Mouse (Mus musculus): Measurements from ENCODE around the gene Anp32a. TPM values are rescaled to one million over a fixed set of nuclear protein-coding genes. Genes with fewer than 3 reads are reported as not detected.

Anp32a gene
- total and polyA plus RNA-seq, 3 experiments: 182 to 516 (median 362) TPM

DNA sequence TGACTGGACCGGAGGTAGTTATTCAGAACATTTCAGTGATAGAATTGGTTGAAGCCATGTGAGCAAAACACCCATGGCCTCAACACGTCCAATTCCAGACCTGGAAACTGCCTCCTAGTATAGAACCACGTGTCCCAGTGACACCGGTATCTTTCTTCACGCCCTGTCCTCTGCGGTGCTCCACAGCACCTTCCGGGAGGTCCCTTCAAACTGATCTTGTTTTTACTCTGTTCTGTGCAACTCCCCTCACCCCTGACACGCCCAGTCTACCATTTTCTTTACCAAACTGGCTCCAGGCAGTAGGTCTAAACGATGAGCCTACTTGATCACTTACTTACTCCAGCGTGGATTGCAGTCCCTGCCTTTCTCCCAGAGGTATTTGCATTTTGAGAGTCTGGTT lies 7.0 kb downstream of the Anp32a start:
- H3K4me1 ChIP-seq (ENCODE audit: control insufficient read depth in 1 of 2, insufficient read depth in 2 of 2, low read length in 2 of 2): peaks cover 2 to 19% of the 10 kb centered on the region in 2 experiments; a peak in 3 of 4 replicates

DNA sequence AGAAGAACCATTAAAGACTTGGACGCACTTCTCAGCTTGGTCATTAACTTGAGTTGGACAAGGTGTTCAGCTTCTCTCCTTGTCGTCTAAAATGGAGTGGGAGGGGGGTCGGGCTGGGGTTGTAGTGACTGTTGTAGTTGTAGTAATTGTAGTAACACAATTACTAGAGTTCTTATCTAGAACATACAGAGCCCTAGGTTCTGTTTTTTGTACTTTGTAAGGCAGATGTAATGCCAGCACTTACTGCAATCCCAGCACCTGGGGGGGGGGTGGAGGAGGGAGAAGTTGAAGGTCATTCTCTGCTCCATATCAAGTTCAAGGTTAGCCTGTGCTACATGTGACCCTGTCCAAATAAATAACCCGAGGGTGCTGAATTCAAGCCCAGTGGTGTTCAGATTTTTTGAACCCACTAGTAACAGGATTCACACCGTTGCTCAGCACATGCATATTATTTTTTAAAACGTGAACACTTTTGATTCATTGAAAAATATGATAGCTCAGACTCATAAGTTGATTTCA lies 7.4 kb downstream of the Anp32a start:
- H3K36me3 ChIP-seq (ENCODE audit: control insufficient read depth in 1 of 2, insufficient read depth in 2 of 2, low read length in 2 of 2): peaks cover 3 to 39% of the 10 kb centered on the region in 2 experiments
- H3K4me1 ChIP-seq (ENCODE audit: control insufficient read depth in 1 of 2, insufficient read depth in 2 of 2, low read length in 2 of 2): peaks cover 2 to 24% of the 10 kb centered on the region in 2 experiments; a peak in 3 of 4 replicates
- peaks cover 54% of the 10 kb centered on the region for H3K79me2 ChIP-seq (ENCODE audit: control insufficient read depth, insufficient read depth, low read length, poor library complexity)
- no peak overlapping the region for H3K9ac ChIP-seq (ENCODE audit: control insufficient read depth, low read depth, low read length, poor library complexity, severe bottlenecking)
- no peak for TF ChIP-seq E2F4 (IDR thresholded peaks at IDR 0.05; ENCODE audit: borderline replicate concordance, low read depth, low read length)
- TF ChIP-seq RCOR1 (IDR thresholded peaks at IDR 0.05; ENCODE audit: low read depth, low read length): no peak
- TF ChIP-seq ETS1 (IDR thresholded peaks at IDR 0.05; ENCODE audit: low read depth, low read length): 0 out of 2 replicates have a peak, but pooled peaks have one; percentile 9
- TF ChIP-seq ZNF384 (IDR thresholded peaks at IDR 0.05; ENCODE audit: low read depth, low read length): no peak
- no peak for TF ChIP-seq KAT2A (conservative IDR thresholded peaks at IDR 0.05; ENCODE audit: low read depth, low read length)
- TF ChIP-seq NELFE (IDR thresholded peaks at IDR 0.05; ENCODE audit: low read depth, low read length): no peak
- no peak for TF ChIP-seq TCF12 (IDR thresholded peaks at IDR 0.05; ENCODE audit: low read depth, low read length)
- no peak for TF ChIP-seq USF2 (IDR thresholded peaks at IDR 0.05; ENCODE audit: borderline replicate concordance in 1 of 2, insufficient read depth in 1 of 2, low read depth in 1 of 2, low read length in 2 of 2)
- 0 out of 4 replicates have a peak, but pooled peaks of 1 of the 2 experiments have one; percentile 20 for TF ChIP-seq EP300 (IDR thresholded peaks at IDR 0.05; ENCODE audit: low read depth in 1 of 2, low read length in 2 of 2)
- TF ChIP-seq SMC3 (IDR thresholded peaks at IDR 0.05; ENCODE audit: low read depth, low read length): no peak
- no peak for TF ChIP-seq MAZ (IDR thresholded peaks at IDR 0.05; ENCODE audit: low read depth, low read length)
- TF ChIP-seq TAL1 (IDR thresholded peaks at IDR 0.05; ENCODE audit: low read length): peak; percentile 55
- TF ChIP-seq ELF1 (IDR thresholded peaks at IDR 0.05; ENCODE audit: low read depth, low read length): no peak
- no peak for TF ChIP-seq MXI1 (IDR thresholded peaks at IDR 0.05; ENCODE audit: low read depth, low read length)
- TF ChIP-seq MYB (IDR thresholded peaks at IDR 0.05; ENCODE audit: low read depth, low read length): no peak
- TF ChIP-seq ZC3H11A (IDR thresholded peaks at IDR 0.05; ENCODE audit: low read depth, low read length): no peak
- H3K9me3 ChIP-seq (replicated peaks; ENCODE audit: insufficient read depth, low read length): no peaks in the 10 kb centered on the region
- no peaks in the 10 kb centered on the region for H3K27me3 ChIP-seq (ENCODE audit: control insufficient read depth in 1 of 2, insufficient read depth in 2 of 2, low read length in 2 of 2)
- DNase-seq (ENCODE audit: low read depth, low spot score): no peak
- H3K4me3 ChIP-seq (ENCODE audit: control insufficient read depth in 1 of 2, insufficient read depth in 1 of 2, low read depth in 2 of 2, low read length in 2 of 2): no peak overlapping the region
- peak overlapping the region; percentile 40 for H3K27ac ChIP-seq (ENCODE audit: control insufficient read depth, low read depth, low read length)

More for the DNA sequence above, 7.0 kb downstream of the Anp32a start:
- DNase-seq (ENCODE audit: low read depth, low spot score): no peak
- no peak overlapping the region for H3K9ac ChIP-seq (ENCODE audit: control insufficient read depth, low read depth, low read length, poor library complexity, severe bottlenecking)
- TF ChIP-seq ELF1 (IDR thresholded peaks at IDR 0.05; ENCODE audit: low read depth, low read length) (no peak), GABPA (IDR thresholded peaks at IDR 0.05; ENCODE audit: low read depth, low read length) (no peak), CHD2 (IDR thresholded peaks at IDR 0.05; ENCODE audit: low read length) (no peak), MYB (IDR thresholded peaks at IDR 0.05; ENCODE audit: low read depth, low read length) (no peak), ZNF384 (IDR thresholded peaks at IDR 0.05; ENCODE audit: low read depth, low read length) (no peak), ZC3H11A (IDR thresholded peaks at IDR 0.05; ENCODE audit: low read depth, low read length) (no peak), TAL1 (IDR thresholded peaks at IDR 0.05; ENCODE audit: low read length) (no peak), KAT2A (conservative IDR thresholded peaks at IDR 0.05; ENCODE audit: low read depth, low read length) (no peak), CTCF (IDR thresholded peaks at IDR 0.05 in 2 of 3, conservative IDR thresholded peaks at IDR 0.05 in 1 of 3; ENCODE audit: control insufficient read depth in 1 of 3, insufficient read depth in 1 of 3, low read depth in 2 of 3, low read length in 3 of 3, poor library complexity in 1 of 3, severe bottlenecking in 1 of 3) (no peak), POLR2A (IDR thresholded peaks at IDR 0.05; ENCODE audit: control insufficient read depth in 1 of 2, insufficient read depth in 1 of 2, low read depth in 1 of 2, low read length in 2 of 2, poor library complexity in 1 of 2) (no peak), EP300 (IDR thresholded peaks at IDR 0.05; ENCODE audit: low read depth in 1 of 2, low read length in 2 of 2) (no peak), ZMIZ1 (IDR thresholded peaks at IDR 0.05; ENCODE audit: low read depth, low read length) (no peak), CHD1 (IDR thresholded peaks at IDR 0.05; ENCODE audit: low read depth, low read length) (no peak), E2F4 (IDR thresholded peaks at IDR 0.05; ENCODE audit: borderline replicate concordance, low read depth, low read length) (no peak), JUND (IDR thresholded peaks at IDR 0.05; ENCODE audit: low read depth, low read length) (no peak), MEF2A (IDR thresholded peaks at IDR 0.05; ENCODE audit: extremely low read depth, insufficient replicate concordance, low read depth, low read length, poor library complexity, severe bottlenecking) (no peak), TBP (IDR thresholded peaks at IDR 0.05; ENCODE audit: low read depth, low read length) (no peak)
- peaks cover 58% of the 10 kb centered on the region for H3K79me2 ChIP-seq (ENCODE audit: control insufficient read depth, insufficient read depth, low read length, poor library complexity)
- H3K36me3 ChIP-seq (ENCODE audit: control insufficient read depth in 1 of 2, insufficient read depth in 2 of 2, low read length in 2 of 2): peaks cover 3 to 35% of the 10 kb centered on the region in 2 experiments
- H3K27ac ChIP-seq (ENCODE audit: control insufficient read depth, low read depth, low read length): peak overlapping the region; percentile 40
- H3K27me3 ChIP-seq (ENCODE audit: control insufficient read depth in 1 of 2, insufficient read depth in 2 of 2, low read length in 2 of 2): no peaks in the 10 kb centered on the region
- H3K9me3 ChIP-seq (replicated peaks; ENCODE audit: insufficient read depth, low read length): no peaks in the 10 kb centered on the region
- no peak overlapping the region for H3K4me3 ChIP-seq (ENCODE audit: control insufficient read depth in 1 of 2, insufficient read depth in 1 of 2, low read depth in 2 of 2, low read length in 2 of 2)

Measured in MEL (cell line).